Mouse (Mus musculus): ENCODE data around the gene Klhl29.

Klhl29 gene

GRCm38 (mm10) chr12:5254246-5254982 is 121.1 kb downstream of the Klhl29 start:
- no peak for DNase-seq (ENCODE audit: low spot score)

DNA sequence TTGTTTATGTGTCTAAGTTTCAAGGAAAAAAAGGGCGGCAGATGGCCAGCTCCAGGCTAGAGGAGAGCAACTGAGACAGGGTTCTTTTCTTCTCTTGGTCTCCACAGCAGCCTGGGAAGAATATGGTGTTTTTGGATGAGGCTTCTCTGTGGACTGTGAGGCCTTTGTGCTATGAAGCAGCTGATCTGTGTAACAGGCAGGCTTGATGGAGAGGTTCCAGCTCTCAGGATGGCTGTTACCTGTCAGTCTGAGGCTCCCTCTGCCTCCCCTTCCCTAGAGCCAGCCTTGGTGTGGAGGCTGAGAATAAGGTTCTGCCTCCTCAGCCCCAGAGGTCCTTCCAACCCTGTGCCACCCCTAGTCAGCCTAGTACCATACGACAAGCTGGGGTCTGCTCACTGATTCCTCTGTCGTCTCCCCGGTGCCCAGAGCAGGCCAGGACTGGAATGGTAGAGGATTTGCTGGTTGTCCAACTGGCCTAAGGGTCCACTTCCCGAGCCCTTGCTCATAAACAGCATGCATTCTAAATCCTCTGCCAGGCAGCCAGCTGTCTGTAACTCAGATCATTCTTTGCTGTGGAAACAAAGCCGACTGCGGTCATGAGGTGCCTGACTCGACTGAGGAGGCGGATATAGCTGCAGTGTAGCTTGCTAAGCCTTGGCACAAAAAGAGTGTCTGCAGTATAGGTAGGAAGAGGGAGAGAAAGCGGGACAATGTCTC is 122.0 kb downstream of the Klhl29 start:
- no peak for DNase-seq (ENCODE audit: low spot score)

- DNase-seq (ENCODE audit: low spot score): no peak
These were observed 122.9 kb downstream of the Klhl29 start for GRCm38 (mm10) chr12:5252569-5252968.

GRCm38 (mm10) chr12:5250042-5250441 is 125.4 kb downstream of the Klhl29 start:
- DNase-seq (ENCODE audit: low spot score): no peak

GRCm38 (mm10) chr12:5249068-5249467 is 126.4 kb downstream of the Klhl29 start:
- no peak for DNase-seq (ENCODE audit: low spot score)

DNA sequence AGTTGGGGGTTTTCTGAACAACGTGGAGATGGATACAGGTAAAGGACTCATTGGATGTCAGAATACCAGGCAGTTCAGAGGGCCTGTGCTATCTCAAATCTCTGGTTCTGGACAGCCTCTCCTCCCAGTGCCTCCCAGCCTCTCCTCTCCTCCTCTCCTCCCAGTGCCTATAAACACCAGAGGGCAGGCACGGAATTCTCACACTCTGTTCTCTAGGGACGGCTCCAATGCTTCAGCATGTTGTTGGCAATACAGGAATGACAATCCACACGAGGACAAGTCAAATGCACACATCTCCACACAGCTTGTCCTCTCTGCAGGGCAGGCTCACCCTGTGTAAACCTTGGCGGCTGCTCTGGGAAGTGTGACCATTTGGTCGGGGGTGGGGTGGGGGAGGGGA is 128.0 kb downstream of the Klhl29 start:
- DNase-seq (ENCODE audit: low spot score): no peak

- no peak for DNase-seq (ENCODE audit: low spot score)
These were observed 128.7 kb downstream of the Klhl29 start for GRCm38 (mm10) chr12:5246721-5247341.

- no peak for DNase-seq (ENCODE audit: low spot score)
These were observed 129.3 kb downstream of the Klhl29 start for GRCm38 (mm10) chr12:5246193-5246621.

- no peak for DNase-seq (ENCODE audit: low spot score)
These were observed 130.3 kb downstream of the Klhl29 start for GRCm38 (mm10) chr12:5245207-5245597.

DNA sequence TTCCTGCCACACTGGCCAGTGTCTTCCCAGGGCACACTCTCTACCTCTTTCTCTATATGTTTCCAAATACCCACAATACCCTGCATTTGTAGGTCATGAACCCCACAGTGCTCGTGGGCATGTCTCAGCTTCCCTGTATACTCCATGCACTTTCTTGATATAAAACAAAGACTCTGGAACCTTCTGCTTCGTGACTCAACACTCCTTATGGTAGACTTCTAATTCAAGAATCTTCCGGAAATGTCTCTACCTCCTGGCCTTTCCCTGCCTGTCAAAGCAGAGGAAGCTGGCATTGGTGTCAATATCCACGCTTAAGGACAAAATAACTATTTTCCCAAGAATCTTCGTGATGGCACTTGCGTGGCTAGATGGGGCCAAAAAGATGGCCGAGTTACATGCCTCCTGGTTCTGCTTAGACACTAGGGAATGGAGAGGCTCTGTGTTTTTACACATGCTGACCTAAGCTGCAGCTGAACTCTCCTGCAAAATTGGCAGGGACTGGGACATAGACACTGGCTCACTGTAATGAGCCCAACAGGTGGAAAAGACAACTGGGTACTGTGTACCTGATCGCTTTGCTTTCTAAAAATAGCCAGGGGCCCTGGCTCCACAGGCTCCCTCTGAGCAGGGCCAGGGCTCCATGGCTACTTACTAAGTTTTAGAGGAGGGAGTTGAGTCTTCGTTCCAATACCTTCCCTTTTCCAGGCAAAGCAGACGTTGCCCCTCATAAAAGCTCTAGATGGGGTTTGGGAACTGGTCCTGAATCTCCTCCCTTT is 130.9 kb downstream of the Klhl29 start:
- no peak for DNase-seq (ENCODE audit: low spot score)

GRCm38 (mm10) chr12:5243867-5244266 is 131.6 kb downstream of the Klhl29 start:
- DNase-seq (ENCODE audit: low spot score): no peak

- no peak for DNase-seq (ENCODE audit: low spot score)
These were observed 132.0 kb downstream of the Klhl29 start for GRCm38 (mm10) chr12:5243449-5243848.

- no peak for DNase-seq (ENCODE audit: low spot score)
These were observed 132.7 kb downstream of the Klhl29 start for GRCm38 (mm10) chr12:5242551-5243330.

- DNase-seq (ENCODE audit: low spot score): no peak
These were observed 135.8 kb downstream of the Klhl29 start for GRCm38 (mm10) chr12:5239451-5240245.

DNA sequence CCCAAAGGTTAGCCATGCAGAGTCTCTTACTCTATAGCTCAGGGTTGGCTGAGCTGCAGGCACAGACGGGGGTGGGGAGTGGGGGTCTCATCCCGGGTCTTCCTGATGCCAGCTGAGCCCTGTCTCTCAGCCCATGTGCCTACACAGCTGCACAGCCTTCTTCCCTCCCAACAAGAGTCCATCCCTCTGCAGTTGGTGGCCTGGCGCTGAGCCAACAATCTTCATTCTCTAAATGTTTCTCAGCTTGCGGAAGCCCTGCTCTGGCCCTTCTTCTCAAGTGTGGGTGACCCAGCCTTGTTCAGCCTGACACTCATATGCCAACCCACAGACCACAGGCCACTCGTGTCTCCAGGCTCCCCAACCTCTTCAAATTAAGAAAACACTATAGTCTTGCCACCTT is 138.4 kb downstream of the Klhl29 start:
- DNase-seq (ENCODE audit: low spot score): peak; percentile 39

- no peak for DNase-seq (ENCODE audit: low spot score)
These were observed 139.9 kb downstream of the Klhl29 start for GRCm38 (mm10) chr12:5235596-5235995.

- DNase-seq (ENCODE audit: low spot score): no peak
These were observed 145.0 kb downstream of the Klhl29 start for GRCm38 (mm10) chr12:5230504-5230903.

DNA sequence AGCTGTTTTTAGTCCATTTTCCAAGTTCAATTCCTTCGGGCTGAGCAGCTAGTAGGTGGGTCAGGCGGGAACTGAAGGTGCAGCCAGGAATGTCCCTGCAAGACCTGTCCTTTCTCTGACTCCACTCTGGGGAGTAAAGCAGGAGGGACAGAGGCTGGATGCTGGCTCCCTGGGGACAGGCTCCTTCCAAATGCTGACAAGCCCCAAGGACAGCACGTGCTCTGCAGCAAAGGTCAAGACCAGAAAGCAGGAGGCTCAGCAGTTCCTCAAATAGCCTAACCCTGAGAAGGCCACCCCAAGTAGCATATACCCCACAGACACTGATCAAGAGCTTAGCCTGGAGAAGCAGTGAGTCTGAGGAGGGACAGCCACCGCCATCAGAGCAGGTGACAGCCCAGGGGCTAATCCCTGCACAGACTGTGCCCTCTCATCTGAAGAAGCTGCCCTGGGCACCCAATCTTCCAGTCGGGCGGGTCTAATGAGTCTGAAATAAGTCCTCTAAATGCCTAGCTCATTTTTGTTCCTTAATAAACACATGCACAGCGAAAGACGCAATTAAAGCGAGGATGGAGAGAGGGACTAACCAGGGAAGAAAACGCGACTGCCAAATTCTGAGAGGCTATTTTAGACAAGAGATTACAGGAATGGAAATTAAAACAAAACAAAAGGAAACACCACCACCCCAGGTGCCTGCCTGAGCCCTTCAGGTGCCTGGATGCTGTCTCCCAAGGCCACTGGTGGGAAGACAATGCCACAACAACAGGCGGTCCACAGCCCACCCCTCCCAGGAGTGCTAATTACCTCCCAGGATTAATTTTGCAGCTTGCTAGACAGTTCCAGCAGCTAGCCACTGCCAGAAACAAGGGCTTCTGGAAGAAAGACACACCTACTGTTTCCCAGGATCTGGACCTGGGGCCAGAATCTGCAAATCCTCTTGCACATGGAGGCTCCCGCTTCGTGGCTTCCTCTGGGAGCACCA is 148.5 kb downstream of the Klhl29 start:
- no peak for DNase-seq (ENCODE audit: low spot score)

GRCm38 (mm10) chr12:5223595-5223994 is 151.9 kb downstream of the Klhl29 start:
- no peak for DNase-seq (ENCODE audit: low spot score)
